8 mouse cellular contexts compared by ENCODE assay signal in the genomic region with DNA sequence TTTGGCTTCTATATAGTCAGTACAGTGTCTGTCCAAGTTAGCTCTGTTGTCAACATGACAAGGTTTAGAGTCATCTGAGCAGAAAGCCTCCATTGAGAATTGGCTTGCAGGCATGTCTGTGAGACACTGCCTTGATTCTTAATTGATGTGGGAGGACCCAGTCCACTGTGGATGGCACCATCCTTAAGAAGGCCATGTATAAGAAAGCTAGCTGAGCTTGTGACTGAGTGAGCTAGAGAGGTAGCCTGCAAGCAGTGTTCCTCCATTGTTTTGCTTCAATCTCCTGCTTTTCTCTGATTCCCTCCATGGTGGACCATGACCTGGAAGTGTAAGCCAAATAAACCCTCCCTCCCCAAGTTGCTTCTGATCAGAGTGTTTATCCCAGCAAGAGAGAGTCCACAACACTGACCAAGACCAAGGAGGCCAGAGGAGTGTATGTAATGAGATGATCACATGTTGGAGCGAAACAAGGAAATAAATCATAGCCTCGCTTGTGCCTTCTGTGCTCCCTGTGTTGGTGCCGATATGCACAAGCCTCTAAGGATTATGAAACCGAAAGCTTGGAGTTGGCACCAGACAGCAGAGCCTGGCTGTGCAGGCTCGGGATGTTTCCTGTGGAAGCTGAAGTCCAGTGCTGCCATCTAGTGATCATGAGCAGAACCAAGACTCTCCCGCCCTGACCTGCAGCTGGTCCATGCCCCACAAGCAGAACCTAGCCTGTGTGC. TPM values are rescaled to one million over a fixed set of nuclear protein-coding genes. Genes with fewer than 3 reads are reported as not detected.
DNase-seq lines count a peak whose midpoint lies in the region; ATAC-seq and TF ChIP-seq lines count a peak whose summit lies in the region.

No protein-coding gene starts in this region.

- no peak overlapping the region for H3K27ac ChIP-seq in forebrain, embryonic 11.5 days (ENCODE audit: low read depth, low read length)
- no peak overlapping the region for H3K27ac ChIP-seq in heart, postnatal 0 days (ENCODE audit: low read depth)
- no peak overlapping the region for H3K27ac ChIP-seq in liver, embryonic 16.5 days (ENCODE audit: low read length)
- H3K27ac ChIP-seq in neural tube, embryonic 13.5 days (replicated peaks), result no peak overlapping the region
- no peak overlapping the region for H3K27ac ChIP-seq in testis, adult 2 months (ENCODE audit: control insufficient read depth, insufficient read depth, low read depth, low read length)

- no peaks in the 10 kb centered on the region for H3K4me1 ChIP-seq in forebrain, embryonic 11.5 days (replicated peaks; ENCODE audit: control insufficient read depth, insufficient read depth, low read length)
- no peaks in the 10 kb centered on the region for H3K4me1 ChIP-seq in heart, postnatal 0 days (ENCODE audit: control insufficient read depth, insufficient read depth)
- no peaks in the 10 kb centered on the region for H3K4me1 ChIP-seq in liver, embryonic 16.5 days (ENCODE audit: control insufficient read depth, low read depth, low read length)
- no peaks in the 10 kb centered on the region; the same call in 1 of the 2 replicates for H3K4me1 ChIP-seq in neural tube, embryonic 13.5 days (replicated peaks)
- no peaks in the 10 kb centered on the region for H3K4me1 ChIP-seq in testis, adult 2 months (ENCODE audit: control insufficient read depth, insufficient read depth, low read length)

- no peak overlapping the region for H3K4me3 ChIP-seq in forebrain, embryonic 11.5 days (ENCODE audit: low read depth, low read length)
- peak overlapping the region; percentile 50 for H3K4me3 ChIP-seq in heart, postnatal 0 days (ENCODE audit: low read depth, low read length)
- peak overlapping the region; percentile 51 for H3K4me3 ChIP-seq in liver, embryonic 16.5 days (ENCODE audit: low read depth, low read length)
- peak overlapping the region; percentile 32 for H3K4me3 ChIP-seq in neural tube, embryonic 13.5 days
- peak overlapping the region; percentile 65 for H3K4me3 ChIP-seq in testis, adult 2 months (ENCODE audit: control insufficient read depth, low read depth, low read length)

- H3K36me3 ChIP-seq in forebrain, embryonic 11.5 days (ENCODE audit: control insufficient read depth, insufficient read depth, low read length), result no peaks in the 10 kb centered on the region
- no peaks in the 10 kb centered on the region for H3K36me3 ChIP-seq in heart, postnatal 0 days (replicated peaks; ENCODE audit: control insufficient read depth, insufficient read depth, low read length)
- no peaks in the 10 kb centered on the region for H3K36me3 ChIP-seq in liver, embryonic 16.5 days (ENCODE audit: control insufficient read depth, insufficient read depth)
- H3K36me3 ChIP-seq in neural tube, embryonic 13.5 days, result no peaks in the 10 kb centered on the region
- H3K36me3 ChIP-seq in testis, adult 2 months (ENCODE audit: control insufficient read depth, insufficient read depth, low read length), result no peaks in the 10 kb centered on the region

- ATAC-seq in forebrain, embryonic 11.5 days (replicated peaks; ENCODE audit: low FRiP score), result peak; percentile 96
- ATAC-seq in heart, postnatal 0 days (ENCODE audit: insufficient read depth, low read depth), result peak; percentile 98
- ATAC-seq in liver, embryonic 16.5 days (ENCODE audit: low read depth), result peak; percentile 88
- ATAC-seq in neural tube, embryonic 13.5 days (ENCODE audit: low read depth), result peak; percentile 99

- WGBS in forebrain, embryonic 11.5 days, result 17% methylated on average over 6 of the region's 6 CpGs
- 6% methylated on average over 6 of the region's 6 CpGs for WGBS in heart, postnatal 0 days
- WGBS in liver, embryonic 16.5 days (ENCODE audit: insufficient replicate concordance), result 11% methylated on average over 6 of the region's 6 CpGs
- WGBS in neural tube, embryonic 13.5 days, result 16% methylated on average over 6 of the region's 6 CpGs

- peak; percentile 35 to 47 for DNase-seq in CD8-positive naive resting alpha-beta T cell, adult 2 months (ENCODE audit: low read depth in 2 of 2, low spot score in 2 of 2)
- DNase-seq in c-Kit-positive CD71-positive TER-119-negative erythroid progenitor cells, embryonic 14.5 days (ENCODE audit: low read depth), result peak; percentile 46
- DNase-seq in forebrain, embryonic 11.5 days (ENCODE audit: low spot score), result peak; percentile 81
- peak; percentile 97 for DNase-seq in heart, postnatal 0 days (ENCODE audit: low spot score)
- DNase-seq in kidney, postnatal 4 days, result peak; percentile 79 to 89

- H3K4me2 ChIP-seq in forebrain, embryonic 11.5 days (ENCODE audit: low read depth, low read length, severe bottlenecking), result peak overlapping the region; percentile 36
- peak overlapping the region; percentile 65 for H3K4me2 ChIP-seq in heart, postnatal 0 days (ENCODE audit: low read depth, low read length)
- H3K4me2 ChIP-seq in liver, embryonic 16.5 days (ENCODE audit: low read depth, low read length), result peak overlapping the region; percentile 47
- peak overlapping the region; percentile 52 for H3K4me2 ChIP-seq in neural tube, embryonic 13.5 days

- no peak for TF ChIP-seq EP300 in heart, postnatal 0 days (IDR thresholded peaks at IDR 0.05; ENCODE audit: low read depth)

- no peaks in the 10 kb centered on the region for H3K9me3 ChIP-seq in forebrain, embryonic 11.5 days (ENCODE audit: control insufficient read depth, low read length)
- no peaks in the 10 kb centered on the region for H3K9me3 ChIP-seq in heart, postnatal 0 days (replicated peaks; ENCODE audit: control insufficient read depth, low read length)
- no peaks in the 10 kb centered on the region for H3K9me3 ChIP-seq in liver, embryonic 16.5 days (replicated peaks; ENCODE audit: control insufficient read depth, low read length)
- H3K9me3 ChIP-seq in neural tube, embryonic 13.5 days, result no peaks in the 10 kb centered on the region

- peak; percentile 92 for TF ChIP-seq CTCF in heart, postnatal 0 days (IDR thresholded peaks at IDR 0.05; ENCODE audit: low read depth)
- peak; percentile 69; the same call in 1 of the 2 replicates for TF ChIP-seq CTCF in testis, adult 2 months (IDR thresholded peaks at IDR 0.05; ENCODE audit: control insufficient read depth, insufficient read depth, insufficient replicate concordance, low read depth, low read length)

- no peaks in the 10 kb centered on the region for H3K27me3 ChIP-seq in forebrain, embryonic 11.5 days (ENCODE audit: control insufficient read depth, insufficient read depth, low read length)
- H3K27me3 ChIP-seq in heart, postnatal 0 days (ENCODE audit: control insufficient read depth, insufficient read depth, low read length), result no peaks in the 10 kb centered on the region
- no peaks in the 10 kb centered on the region for H3K27me3 ChIP-seq in liver, embryonic 16.5 days (ENCODE audit: control insufficient read depth, insufficient read depth, low read depth, low read length)
- no peaks in the 10 kb centered on the region for H3K27me3 ChIP-seq in neural tube, embryonic 13.5 days
- H3K27me3 ChIP-seq in testis, adult 2 months (ENCODE audit: control insufficient read depth, insufficient read depth, low read length), result no peaks in the 10 kb centered on the region

- peak overlapping the region; percentile 27; the same call in 1 of the 2 replicates for H3K9ac ChIP-seq in forebrain, embryonic 11.5 days (ENCODE audit: low read length)
- H3K9ac ChIP-seq in heart, postnatal 0 days (replicated peaks; ENCODE audit: low read depth, low read length), result peak overlapping the region; percentile 48
- 0 out of 2 replicates have a peak overlapping the region, but pooled peaks have one; percentile 41 for H3K9ac ChIP-seq in liver, embryonic 16.5 days (ENCODE audit: low read depth, low read length)
- peak overlapping the region; percentile 58; the same call in 1 of the 2 replicates for H3K9ac ChIP-seq in neural tube, embryonic 13.5 days

- TF ChIP-seq POLR2A in testis, adult 2 months (IDR thresholded peaks at IDR 0.05; ENCODE audit: control insufficient read depth, low read depth, low read length), result no peak

RNA-seq across cellular contexts. Expression of gene Mmp27, which starts 23.8 kb away (rescaled TPM):
- polyA plus RNA-seq in forebrain, embryonic 11.5 days (2014; fragmentation: Nextera tagmentation; extraction: Ambion mirVana), result not detected in 2 replicates
- not detected in 2 replicates for total RNA-seq in heart, postnatal 0 days (2014; rRNA removed; ENCODE audit: low replicate concordance)
- polyA plus RNA-seq in heart, postnatal 0 days (2015; fragmentation: Nextera tagmentation; extraction: Ambion mirVana), result not detected in 2 replicates
- polyA plus RNA-seq in liver, embryonic 16.5 days (2015; fragmentation: Nextera tagmentation; extraction: Ambion mirVana), result 0.09 and 0.22 TPM in 2 replicates
- polyA plus RNA-seq in neural tube, embryonic 13.5 days (2015; fragmentation: Nextera tagmentation; extraction: Ambion mirVana), result not detected in 2 replicates
- not detected in 2 replicates for polyA plus RNA-seq in testis, adult 2 months (2012; rRNA removed)

RNA-seq across cellular contexts. Expression of gene Mmp20, which starts 33.1 kb away (rescaled TPM):
- not detected in 2 replicates for polyA plus RNA-seq in forebrain, embryonic 11.5 days (2014; fragmentation: Nextera tagmentation; extraction: Ambion mirVana)
- not detected in 2 replicates for total RNA-seq in heart, postnatal 0 days (2014; rRNA removed; ENCODE audit: low replicate concordance)
- not detected in 2 replicates for polyA plus RNA-seq in heart, postnatal 0 days (2015; fragmentation: Nextera tagmentation; extraction: Ambion mirVana)
- polyA plus RNA-seq in liver, embryonic 16.5 days (2015; fragmentation: Nextera tagmentation; extraction: Ambion mirVana), result not detected in 2 replicates
- polyA plus RNA-seq in neural tube, embryonic 13.5 days (2015; fragmentation: Nextera tagmentation; extraction: Ambion mirVana), result not detected in 2 replicates
- polyA plus RNA-seq in testis, adult 2 months (2012; rRNA removed), result 0.02 TPM in 1 of 2 replicates, not detected in the other

RNA-seq across cellular contexts. Expression of gene Mmp8, which starts 36.7 kb away (rescaled TPM):
- polyA plus RNA-seq in forebrain, embryonic 11.5 days (2014; fragmentation: Nextera tagmentation; extraction: Ambion mirVana), result not detected in 2 replicates
- 1.0 and 1.9 TPM in 2 replicates for total RNA-seq in heart, postnatal 0 days (2014; rRNA removed; ENCODE audit: low replicate concordance)
- 0.29 and 0.34 TPM in 2 replicates for polyA plus RNA-seq in heart, postnatal 0 days (2015; fragmentation: Nextera tagmentation; extraction: Ambion mirVana)
- 15.8 and 20.0 TPM in 2 replicates for polyA plus RNA-seq in liver, embryonic 16.5 days (2015; fragmentation: Nextera tagmentation; extraction: Ambion mirVana)
- 0.19 and 0.53 TPM in 2 replicates for polyA plus RNA-seq in neural tube, embryonic 13.5 days (2015; fragmentation: Nextera tagmentation; extraction: Ambion mirVana)
- polyA plus RNA-seq in testis, adult 2 months (2012; rRNA removed), result not detected in 2 replicates

Comparison
In these comparisons a context has a peak if more than half of its experiments do, and no peak if none do; other contexts are left out.
1. DNase-seq: peak in every context shown above with its lines; median percentile 97 in heart, postnatal 0 days; 84 in kidney, postnatal 4 days; 81 in forebrain, embryonic 11.5 days; 46 in c-Kit-positive CD71-positive TER-119-negative erythroid progenitor cells, embryonic 14.5 days; 41 in CD8-positive naive resting alpha-beta T cell, adult 2 months.
2. RNA of gene Mmp8, which starts 36.7 kb away (polyA plus RNA-seq): 15.8 to 20.0 TPM in liver, embryonic 16.5 days; 0.19 to 0.53 TPM in neural tube, embryonic 13.5 days, 0.29 to 0.34 TPM in heart, postnatal 0 days, not detected in forebrain, embryonic 11.5 days and not detected in testis, adult 2 months; every median in the first group is over 10 times any median in the second.
3. Peak in every context shown above with its lines, with median percentiles within 50 percentile points of each other: ATAC-seq, H3K4me2 ChIP-seq and H3K9ac ChIP-seq.